Mouse (Mus musculus): ENCODE results near the gene Tsnaxip1. TPM values are rescaled to one million over a fixed set of nuclear protein-coding genes. Genes with fewer than 3 reads are reported as not detected.

The Tsnaxip1 gene
- not detected for total RNA-seq (2021)
- long read RNA-seq, experiment 1: 0 reads
- long read RNA-seq, experiment 2: 0 reads

DNA sequence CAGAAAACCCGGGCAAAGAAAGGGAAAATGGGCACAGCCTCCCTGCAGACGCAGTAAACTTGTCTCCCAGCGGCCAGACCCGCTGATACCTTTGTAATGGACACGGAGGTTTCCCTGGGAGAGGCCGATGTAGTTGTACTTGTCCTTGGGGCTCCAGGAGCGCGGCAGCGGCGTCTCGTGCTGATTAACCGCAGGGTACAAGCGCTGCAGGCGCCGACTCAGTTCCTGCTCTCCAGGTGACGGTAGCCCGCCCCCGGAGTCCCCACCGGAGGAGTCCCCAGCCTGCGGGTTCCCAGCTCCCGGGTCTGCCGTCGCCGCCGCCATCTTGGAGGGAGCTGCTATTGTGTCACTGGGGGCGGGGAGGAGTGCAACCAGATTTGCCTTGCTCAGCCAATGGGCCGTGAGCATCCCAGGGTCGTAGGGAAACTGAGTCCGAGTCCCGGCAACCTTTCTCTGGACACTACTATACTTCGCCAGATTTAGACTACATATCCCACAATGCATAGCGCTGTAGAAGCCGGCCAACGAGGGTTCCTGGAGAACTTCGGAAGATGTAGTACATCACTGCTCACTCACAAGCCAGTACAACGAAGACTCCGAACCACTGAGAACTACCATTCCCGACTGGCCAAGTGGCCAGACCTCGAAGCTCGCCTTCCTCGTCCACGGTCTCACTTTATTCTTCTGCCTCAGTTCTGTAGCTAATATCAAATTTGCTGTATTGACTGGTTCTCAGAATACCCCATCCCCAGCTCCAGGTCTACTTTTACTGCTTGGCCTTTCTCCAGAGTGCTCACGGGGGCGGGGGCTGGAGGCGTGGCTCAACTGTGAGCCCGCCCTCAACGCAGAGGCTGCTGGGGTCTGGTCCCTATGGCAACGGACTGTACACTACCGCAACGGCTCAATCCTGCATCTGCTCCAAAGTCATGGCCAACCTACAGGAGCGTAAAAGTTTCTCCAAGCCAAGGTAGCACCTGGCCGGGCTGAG lies at the start of gene Tsnaxip1, which contains the start of gene Ranbp10:
Tsnaxip1 (plus strand) TSS at position 871 of the 988 bp plus-strand sequence.
Ranbp10 (minus strand) TSS at position 490 of the 988 bp plus-strand sequence.
- DNase-seq: peak; percentile 96

GRCm38 (mm10) chr8:105777833-105778232 lies 49.7 kb upstream of the Tsnaxip1 start:
- no peak for DNase-seq

DNA sequence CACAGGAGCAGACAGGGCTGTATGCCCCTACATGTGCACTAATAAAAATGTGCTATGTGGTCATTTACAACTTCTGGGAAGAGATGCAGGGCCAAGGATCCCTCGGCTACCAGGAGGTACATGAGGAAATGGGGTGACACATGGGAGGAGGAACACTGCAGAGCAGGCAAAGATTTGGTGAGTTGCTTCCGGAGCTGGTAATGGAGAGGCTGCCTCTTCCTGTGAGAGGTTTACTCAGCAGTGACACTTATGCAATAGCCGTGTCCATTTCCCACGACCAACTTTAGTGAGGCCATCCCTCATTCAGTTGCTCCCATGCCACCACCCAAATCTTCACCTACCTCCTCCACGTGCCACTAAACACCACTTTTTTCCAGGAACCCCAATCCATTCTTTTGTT lies 47.2 kb upstream of the Tsnaxip1 start:
- no peak for DNase-seq

GRCm38 (mm10) chr8:105788241-105788640 lies 39.3 kb upstream of the Tsnaxip1 start:
- peak; percentile 69 for DNase-seq

DNA sequence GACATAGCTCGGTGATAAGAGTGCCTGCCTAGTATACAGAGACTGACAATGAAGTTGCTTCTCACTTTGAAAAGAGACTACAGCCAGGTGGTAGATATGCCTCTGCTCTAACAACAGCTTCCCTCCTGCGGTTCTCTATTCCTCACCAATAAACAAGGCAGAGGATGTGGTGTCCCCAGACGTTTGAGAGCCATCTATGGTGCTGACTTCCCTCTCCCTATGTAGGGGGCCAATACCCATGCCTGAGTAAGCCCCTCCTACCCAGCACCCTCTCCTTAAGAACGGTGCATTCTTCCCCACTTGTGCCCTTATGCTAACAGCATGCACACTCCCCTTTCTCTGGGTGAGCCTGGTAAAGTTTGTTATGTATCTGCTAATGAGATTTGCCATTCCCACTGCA lies 38.6 kb upstream of the Tsnaxip1 start:
- DNase-seq: no peak

GRCm38 (mm10) chr8:105789626-105790025 lies 37.9 kb upstream of the Tsnaxip1 start:
- no peak for DNase-seq

GRCm38 (mm10) chr8:105793331-105793730 lies 34.2 kb upstream of the Tsnaxip1 start:
- DNase-seq: no peak

DNA sequence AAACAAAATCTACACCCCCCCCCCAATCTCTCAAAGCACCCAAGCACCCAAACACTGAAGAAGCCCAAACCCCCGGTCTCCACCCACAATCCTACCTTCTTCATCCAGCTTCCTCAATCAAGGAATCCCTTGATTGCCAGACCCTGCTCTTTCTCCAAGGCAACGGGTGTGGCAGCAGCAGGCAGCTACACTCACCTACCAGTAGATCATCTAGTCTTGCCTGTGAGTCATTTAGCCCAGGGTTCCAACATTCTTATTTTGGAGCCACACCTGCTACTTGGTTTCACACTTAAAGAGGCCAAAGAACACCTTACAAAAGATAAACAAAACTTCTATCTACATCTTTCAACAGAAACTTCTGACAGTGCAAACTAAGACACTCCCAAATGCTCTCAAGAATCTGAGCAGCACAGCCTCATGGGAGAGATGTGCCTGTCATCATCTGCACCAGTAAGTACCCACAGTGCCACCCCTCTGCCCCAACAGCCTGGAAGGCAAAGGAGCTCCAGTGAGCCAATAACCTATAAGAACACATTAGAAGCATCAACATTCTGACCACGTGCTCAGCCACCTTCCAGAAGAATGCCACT lies 33.4 kb upstream of the Tsnaxip1 start:
- no peak for DNase-seq

GRCm38 (mm10) chr8:105795785-105796184 lies 31.7 kb upstream of the Tsnaxip1 start:
- no peak for DNase-seq

DNA sequence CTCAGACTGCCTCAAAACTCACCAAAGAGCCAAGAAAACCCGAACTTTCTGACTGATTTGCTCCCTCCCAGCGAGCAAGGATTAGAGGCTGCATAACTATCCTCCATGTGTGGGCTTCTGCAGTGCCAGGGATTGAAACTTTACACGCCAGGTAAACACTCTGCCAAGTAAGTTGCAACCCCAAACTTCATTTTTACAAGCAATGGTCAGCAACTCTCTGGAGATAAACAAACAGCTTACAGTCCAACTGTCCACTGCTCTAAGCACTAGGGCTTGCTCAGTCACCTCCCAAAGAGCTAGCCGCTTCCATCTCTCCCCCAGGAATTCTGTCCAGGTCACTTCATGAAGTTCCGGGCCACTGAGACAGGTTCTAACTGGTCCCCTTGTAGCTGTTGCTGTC lies 29.1 kb upstream of the Tsnaxip1 start:
- DNase-seq: no peak

GRCm38 (mm10) chr8:105799091-105799812 lies 28.3 kb upstream of the Tsnaxip1 start:
- peak; percentile 88 for DNase-seq

DNA sequence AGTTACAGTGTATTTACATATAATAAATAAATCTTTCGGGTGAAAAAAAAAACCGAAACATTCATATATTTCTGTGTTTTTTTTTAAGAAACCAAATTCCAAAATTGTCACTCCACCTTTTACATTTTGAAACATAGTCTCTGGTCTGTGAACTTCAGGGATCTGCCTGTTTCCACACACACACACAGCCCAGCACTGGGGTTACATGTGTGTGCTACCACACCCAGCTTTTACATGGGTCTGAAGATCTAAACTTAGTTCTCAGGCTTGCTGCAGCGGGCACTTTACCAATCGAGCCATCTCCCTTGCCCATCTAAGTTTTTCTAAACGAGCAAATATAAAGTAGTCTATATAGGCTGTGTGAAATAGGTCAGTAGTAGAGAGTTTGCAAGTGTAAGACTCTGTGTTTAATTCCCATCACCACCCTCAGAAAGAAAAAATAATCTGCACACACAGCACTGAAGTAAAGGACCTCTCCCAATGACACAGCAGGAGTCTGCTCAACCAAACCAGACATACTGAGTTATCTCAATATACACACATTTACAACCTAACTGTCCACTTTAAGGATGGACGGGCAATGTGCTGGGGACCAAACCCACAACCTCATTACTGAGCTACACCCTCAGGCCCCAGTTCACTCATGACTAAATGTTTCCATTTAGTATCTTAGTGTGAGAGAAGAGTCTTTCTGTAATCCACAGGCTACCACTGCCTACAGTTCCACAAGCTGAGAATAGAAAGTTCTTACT lies 26.2 kb upstream of the Tsnaxip1 start:
- no peak for DNase-seq

DNA sequence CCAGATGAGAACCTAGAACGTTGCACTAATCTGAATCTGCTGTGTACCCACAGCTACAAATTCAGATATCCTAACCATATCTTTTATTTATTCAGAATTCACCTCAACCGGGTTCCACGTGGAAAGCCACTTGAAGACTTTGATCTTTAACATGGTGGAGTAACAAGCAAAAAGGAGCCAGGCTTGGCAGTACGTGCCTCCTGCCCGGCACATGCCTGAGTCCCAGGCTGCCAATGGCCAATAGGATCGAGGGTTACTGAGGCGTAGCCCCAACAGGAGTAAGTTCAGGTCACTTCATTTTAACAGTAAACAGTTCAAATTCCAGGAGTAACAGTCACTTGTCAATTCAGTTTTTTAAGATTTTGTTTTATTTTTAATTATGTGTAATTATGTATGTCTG lies 22.7 kb upstream of the Tsnaxip1 start:
- no peak for DNase-seq

- no peak for DNase-seq
Observed at GRCm38 (mm10) chr8:105805346-105805745, 22.2 kb upstream of the Tsnaxip1 start.

GRCm38 (mm10) chr8:105805964-105806363 lies 21.6 kb upstream of the Tsnaxip1 start:
- no peak for DNase-seq

- DNase-seq: no peak
Observed at GRCm38 (mm10) chr8:105807766-105808165, 19.8 kb upstream of the Tsnaxip1 start.

GRCm38 (mm10) chr8:105808480-105808879 lies 19.1 kb upstream of the Tsnaxip1 start:
- DNase-seq: peak; percentile 57

GRCm38 (mm10) chr8:105810245-105810786 lies 17.2 kb upstream of the Tsnaxip1 start:
- DNase-seq: no peak

- DNase-seq: no peak
Observed at GRCm38 (mm10) chr8:105811061-105811460, 16.5 kb upstream of the Tsnaxip1 start.

DNA sequence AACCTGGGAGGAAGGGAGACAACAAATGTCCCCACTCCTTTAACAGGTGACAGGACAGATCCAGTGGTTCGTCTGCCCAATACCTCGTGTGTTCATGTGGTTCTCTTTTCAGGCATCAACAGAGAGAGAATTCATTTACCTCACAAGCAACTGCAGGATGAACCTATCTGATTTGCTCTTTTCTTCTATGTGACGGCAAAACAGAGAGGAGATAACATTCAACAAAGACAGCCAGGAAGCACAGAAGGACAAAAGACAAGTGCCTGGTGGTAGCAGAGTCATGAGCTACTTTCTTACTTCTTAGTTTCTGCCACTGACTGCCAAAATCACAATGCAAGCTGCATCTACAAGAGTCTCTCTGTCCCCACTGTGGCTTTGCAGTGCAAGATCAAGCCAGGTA lies 16.0 kb upstream of the Tsnaxip1 start:
- DNase-seq: no peak

- DNase-seq: no peak
Observed at GRCm38 (mm10) chr8:105812511-105812910, 15.0 kb upstream of the Tsnaxip1 start.

DNA sequence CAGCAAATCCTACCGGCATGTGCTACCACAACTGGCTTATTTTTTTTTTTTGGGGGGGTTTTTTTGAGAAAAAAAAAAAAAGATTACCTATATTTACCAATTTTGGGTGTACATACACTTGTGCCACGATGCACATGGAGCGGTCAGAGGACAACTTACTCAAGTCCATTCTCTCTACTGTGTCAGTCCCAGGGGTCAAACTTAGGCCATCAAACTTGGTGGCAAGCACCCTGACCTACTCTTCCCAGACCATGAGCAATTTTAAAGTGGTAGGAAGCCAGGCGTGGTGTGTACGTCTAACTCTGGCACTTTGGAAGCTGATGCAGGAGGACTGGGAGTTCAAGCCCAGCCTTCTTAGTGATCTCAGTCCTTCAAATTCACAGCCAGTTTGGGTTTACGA lies 14.3 kb upstream of the Tsnaxip1 start:
- DNase-seq: no peak

Data from adrenal gland, postnatal 10 days (tissue).